Mouse (Mus musculus) inflammation-experienced regulatory T-cells, adult 16 weeks (primary cell): ENCODE measurements around the gene Gpr50. TPM values are rescaled to one million over a fixed set of nuclear protein-coding genes. Genes with fewer than 3 reads are reported as not detected.

Experiments used
- polyA plus RNA-seq: library from polyadenylated mRNA; unstranded; fragments of 100-300 nt; shearing (Covaris generic); gene quantifications from one replicate; pipeline ENCODE4 v1.2.1, GENCODE M21; 2017

Gene Gpr50
- polyA plus RNA-seq = not detected

GRCm38 (mm10) chrX:71663374-71663773 is at the start of gene Gpr50:
Gene Gpr50, plus strand, starts transcription at chrX:71663667.

Other genes with a start within 250 kb of the Gpr50 start
- 27.8 TPM for gene Cd99l2, start 170.8 kb upstream of the Gpr50 start, polyA plus RNA-seq
- 22.6 TPM for gene Hmgb3, start 107.7 kb upstream of the Gpr50 start, polyA plus RNA-seq
- gene Vma21, start 152.3 kb downstream of the Gpr50 start, polyA plus RNA-seq = 33.8 TPM